Mouse (Mus musculus): ENCODE measurements around the gene Ttll7. TPM values are rescaled to one million over a fixed set of nuclear protein-coding genes. Genes with fewer than 3 reads are reported as not detected.

Gene Ttll7
- polyA plus RNA-seq (2012; fragmentation: generic; extraction: Trizol): 5.2 TPM

DNA sequence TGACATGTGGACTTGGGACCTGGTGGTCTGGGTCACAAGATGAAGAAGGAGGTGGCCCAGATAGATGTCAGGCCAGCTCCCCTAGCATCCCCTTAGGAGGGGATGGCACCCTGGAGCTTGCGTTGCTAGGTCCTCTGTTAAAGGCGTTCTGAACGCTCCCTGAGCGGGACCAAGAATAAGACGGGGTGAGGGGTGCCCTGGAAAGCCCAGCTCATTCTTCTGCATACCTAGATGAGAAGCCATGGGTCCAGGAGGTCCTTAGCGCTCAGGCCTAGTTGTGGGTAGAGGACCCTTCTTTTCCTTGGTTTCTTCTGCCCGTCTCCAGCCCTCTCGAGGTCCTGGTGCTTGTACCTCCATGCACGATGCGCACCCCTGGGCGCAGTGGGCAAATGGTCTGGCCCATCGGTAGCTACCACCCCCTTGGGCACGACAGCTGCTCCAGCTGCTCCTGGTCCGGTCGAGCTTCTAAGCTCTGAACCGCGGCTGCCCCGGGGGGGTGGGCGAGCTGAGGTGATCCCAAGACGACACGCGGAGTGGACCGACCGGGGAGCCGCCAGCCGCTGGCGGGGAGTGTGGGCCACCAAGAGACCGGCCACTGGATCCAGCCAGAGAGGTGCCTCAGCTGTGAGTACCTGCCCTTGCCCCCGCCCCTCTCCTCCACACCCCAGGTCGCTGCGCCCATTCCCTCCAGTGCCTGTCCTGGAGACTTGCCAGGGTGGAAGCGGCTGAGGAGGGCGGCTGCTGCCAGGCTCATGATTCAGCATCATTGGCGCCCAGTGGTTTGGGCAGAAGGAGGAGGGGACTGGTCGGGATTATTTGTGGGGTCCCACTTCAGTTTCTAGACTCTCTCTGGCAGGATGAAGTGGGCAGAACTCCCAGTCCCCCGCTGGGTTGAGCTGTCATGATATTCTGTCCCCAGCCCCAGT, at the start of gene Ttll7:
Gene Ttll7, plus strand, starts transcription at position 402 of the 926 bp plus-strand sequence.
- Histone ChIP-seq H3K36me3 (ENCODE audit: control insufficient read depth, insufficient read depth) (no peaks in the 10 kb centered on the region), H3K4me2 (ENCODE audit: low read depth) (peak within 1 kb of the TSS; percentile 80), H3ac (ENCODE audit: control insufficient read depth, insufficient read length) (peak within 1 kb of the TSS; percentile 32), H3K79me2 (ENCODE audit: control insufficient read depth, insufficient read depth) (no peaks in the 10 kb centered on the region), H3K4me3 (peak within 1 kb of the TSS; percentile 56), H3K27me3 (ENCODE audit: control insufficient read depth, insufficient read depth, insufficient read length) (no peaks in the 10 kb centered on the region)
- TF ChIP-seq POLR2A (IDR thresholded peaks at IDR 0.05; ENCODE audit: insufficient read length, low read depth): peak; percentile 68
- TF ChIP-seq MYOD1 (IDR thresholded peaks at IDR 0.05; ENCODE audit: control insufficient read depth in 1 of 3, insufficient read length in 2 of 3, low read depth in 2 of 3): peak in 2 of 3 experiments; percentile 97 to 98
- no peak for TF ChIP-seq CEBPB (IDR thresholded peaks at IDR 0.05; ENCODE audit: insufficient read depth, poor library complexity, severe bottlenecking)
- TF ChIP-seq E2F4 (IDR thresholded peaks at IDR 0.05; ENCODE audit: insufficient read depth): no peak
- TF ChIP-seq REST (IDR thresholded peaks at IDR 0.05; ENCODE audit: insufficient read depth, insufficient read length): no peak
- peak; percentile 59 for TF ChIP-seq POLR2AphosphoS2 (IDR thresholded peaks at IDR 0.05; ENCODE audit: insufficient read length, low read depth)
- TF ChIP-seq TCF3 (IDR thresholded peaks at IDR 0.05; ENCODE audit: insufficient read length, low read depth): peak; percentile 79
- TF ChIP-seq MYOG (IDR thresholded peaks at IDR 0.05; ENCODE audit: control insufficient read depth in 1 of 3, insufficient read depth in 1 of 3, insufficient read length in 2 of 3, low read depth in 2 of 3): peak; percentile 88 to 98 (median 97)
- peak; percentile 23 for TF ChIP-seq TCF12 (IDR thresholded peaks at IDR 0.05; ENCODE audit: insufficient read depth, poor library complexity, severe bottlenecking)
- TF ChIP-seq USF1 (IDR thresholded peaks at IDR 0.05; ENCODE audit: low read depth): no peak
- no peak for TF ChIP-seq SRF (IDR thresholded peaks at IDR 0.05; ENCODE audit: control insufficient read depth, insufficient read length, low read depth)
- TF ChIP-seq MAX (IDR thresholded peaks at IDR 0.05; ENCODE audit: low read depth): no peak

DNA sequence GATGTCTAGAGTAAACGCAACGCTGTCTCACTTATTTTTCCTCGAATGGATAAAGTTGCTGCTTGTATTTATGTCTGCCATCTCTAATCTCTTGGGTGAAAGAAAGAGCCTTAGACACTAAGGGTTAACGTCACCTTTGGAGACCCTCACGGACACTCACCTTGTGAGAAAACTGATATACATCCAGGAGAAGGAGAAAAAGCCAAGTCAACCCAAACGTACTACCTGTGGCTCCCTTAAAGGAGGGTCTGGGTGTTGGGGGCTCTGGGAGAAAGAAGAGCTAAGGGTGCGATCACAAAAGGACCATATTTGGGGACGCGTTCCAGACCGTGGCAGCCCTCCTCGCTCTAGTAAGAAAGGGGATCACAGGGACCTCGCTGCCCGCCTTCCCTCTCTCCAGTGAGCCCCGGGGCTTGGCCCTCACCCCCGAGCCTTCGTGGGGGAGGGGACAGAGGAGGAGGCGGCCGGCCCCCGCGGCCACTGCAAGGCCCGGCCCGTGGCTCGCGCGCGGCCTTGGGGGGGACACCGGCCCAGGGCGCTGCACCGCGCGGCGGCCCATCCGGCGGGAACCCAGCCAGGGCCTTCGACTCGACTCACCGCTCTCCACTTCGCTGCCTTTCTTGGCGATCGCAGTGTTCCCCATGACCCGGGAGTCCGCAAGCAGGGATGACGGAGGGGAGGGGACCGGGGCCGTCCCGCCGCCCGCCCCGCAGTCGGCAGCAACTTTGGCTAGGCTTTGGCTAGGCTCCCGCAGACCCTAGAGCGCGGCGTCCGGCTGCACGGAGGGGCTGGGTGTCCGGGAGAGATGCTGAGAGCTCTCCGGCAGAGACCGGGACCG, 39.9 kb upstream of the Ttll7 start:
- H3K27me3 ChIP-seq (ENCODE audit: control insufficient read depth, insufficient read depth, insufficient read length): no peaks in the 10 kb centered on the region
- peaks cover 41% of the 10 kb centered on the region for H3K79me2 ChIP-seq (ENCODE audit: control insufficient read depth, insufficient read depth)
- peak overlapping the region; percentile 68 for H3ac ChIP-seq (ENCODE audit: control insufficient read depth, insufficient read length)
- H3K4me2 ChIP-seq (ENCODE audit: low read depth): peak overlapping the region; percentile 94
- peak; percentile 64 for TF ChIP-seq SRF (IDR thresholded peaks at IDR 0.05; ENCODE audit: control insufficient read depth, insufficient read length, low read depth)
- TF ChIP-seq MYOG (IDR thresholded peaks at IDR 0.05; ENCODE audit: control insufficient read depth in 1 of 3, insufficient read depth in 1 of 3, insufficient read length in 2 of 3, low read depth in 2 of 3): no peak
- TF ChIP-seq CEBPB (IDR thresholded peaks at IDR 0.05; ENCODE audit: insufficient read depth, poor library complexity, severe bottlenecking): no peak
- peak overlapping the region; percentile 81 for H3K4me3 ChIP-seq
- no peaks in the 10 kb centered on the region for H3K36me3 ChIP-seq (ENCODE audit: control insufficient read depth, insufficient read depth)

DNA sequence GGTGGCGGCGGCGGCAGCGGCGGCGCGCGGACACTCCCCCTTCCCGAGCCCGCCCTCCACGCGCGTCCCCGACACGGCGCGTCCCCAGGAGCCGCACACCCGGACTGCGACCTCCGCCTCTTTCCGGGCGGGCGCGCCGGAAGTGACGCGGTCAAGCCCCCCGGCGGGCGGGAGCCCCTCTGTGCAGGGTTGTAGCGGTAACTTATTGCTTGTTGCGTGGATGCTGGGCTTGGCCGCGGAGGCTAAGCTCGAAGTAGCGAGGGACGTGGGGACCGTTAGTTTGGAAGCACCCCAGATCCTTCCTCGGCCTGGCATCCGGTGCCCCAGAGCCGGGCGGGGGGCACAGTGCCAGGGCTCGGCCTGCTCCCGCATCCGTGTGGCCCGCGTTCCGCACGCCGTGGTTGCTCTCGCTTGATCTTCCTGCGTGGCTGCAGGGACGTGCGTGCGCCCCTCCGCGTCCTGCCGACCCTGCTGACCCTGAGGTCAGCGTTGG, 39.2 kb upstream of the Ttll7 start, which contains the start of gene Prkacb:
Gene Prkacb, minus strand, starts transcription at position 90 of the 493 bp plus-strand sequence.
- Histone ChIP-seq H3ac (ENCODE audit: control insufficient read depth, insufficient read length) (peak within 1 kb of the TSS; percentile 68), H3K36me3 (ENCODE audit: control insufficient read depth, insufficient read depth) (no peaks in the 10 kb centered on the region), H3K4me2 (ENCODE audit: low read depth) (peak within 1 kb of the TSS; percentile 94), H3K4me3 (peak within 1 kb of the TSS; percentile 81), H3K79me2 (ENCODE audit: control insufficient read depth, insufficient read depth) (peaks cover 34% of the 10 kb centered on the region), H3K27me3 (ENCODE audit: control insufficient read depth, insufficient read depth, insufficient read length) (no peaks in the 10 kb centered on the region)
- TF ChIP-seq TCF3 (IDR thresholded peaks at IDR 0.05; ENCODE audit: insufficient read length, low read depth) (no peak), CEBPB (IDR thresholded peaks at IDR 0.05; ENCODE audit: insufficient read depth, poor library complexity, severe bottlenecking) (no peak), POLR2AphosphoS2 (IDR thresholded peaks at IDR 0.05; ENCODE audit: insufficient read length, low read depth) (peak; percentile 11), MAX (IDR thresholded peaks at IDR 0.05; ENCODE audit: low read depth) (no peak), MYOG (IDR thresholded peaks at IDR 0.05; ENCODE audit: control insufficient read depth in 1 of 3, insufficient read depth in 1 of 3, insufficient read length in 2 of 3, low read depth in 2 of 3) (peak in 2 of 3 experiments; percentile 45 to 64), POLR2A (IDR thresholded peaks at IDR 0.05; ENCODE audit: insufficient read length, low read depth) (peak; percentile 68), USF1 (IDR thresholded peaks at IDR 0.05; ENCODE audit: low read depth) (no peak), MYOD1 (IDR thresholded peaks at IDR 0.05; ENCODE audit: control insufficient read depth in 1 of 3, insufficient read length in 2 of 3, low read depth in 2 of 3) (peak in 2 of 3 experiments; percentile 14 to 21), SRF (IDR thresholded peaks at IDR 0.05; ENCODE audit: control insufficient read depth, insufficient read length, low read depth) (peak; percentile 16), E2F4 (IDR thresholded peaks at IDR 0.05; ENCODE audit: insufficient read depth) (no peak)

DNA sequence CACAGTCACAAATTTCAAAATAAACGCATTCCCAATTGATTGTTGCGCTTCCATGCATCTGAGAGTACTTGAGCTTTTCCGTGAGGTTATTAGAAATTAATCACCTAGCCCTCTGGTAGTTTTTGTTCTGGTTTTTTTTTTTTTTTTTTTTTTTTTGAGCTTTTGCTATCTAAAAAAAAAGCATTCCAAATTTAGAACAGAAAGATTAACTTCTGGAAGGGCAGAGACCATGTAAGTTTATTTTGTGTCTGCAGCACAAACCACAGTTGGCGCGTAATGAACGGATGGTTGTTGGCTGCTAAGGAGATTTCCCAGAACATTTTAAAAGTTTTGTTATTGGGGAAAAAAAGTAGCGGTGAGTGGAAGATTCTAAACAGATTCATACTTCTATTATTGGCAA, 38.5 kb upstream of the Ttll7 start:
- Histone ChIP-seq H3K36me3 (ENCODE audit: control insufficient read depth, insufficient read depth) (no peaks in the 10 kb centered on the region), H3K79me2 (ENCODE audit: control insufficient read depth, insufficient read depth) (peaks cover 33% of the 10 kb centered on the region), H3ac (ENCODE audit: control insufficient read depth, insufficient read length) (peak overlapping the region; percentile 68), H3K4me2 (ENCODE audit: low read depth) (peak overlapping the region; percentile 91), H3K4me3 (peak overlapping the region; percentile 81), H3K27me3 (ENCODE audit: control insufficient read depth, insufficient read depth, insufficient read length) (no peaks in the 10 kb centered on the region)
- TF ChIP-seq MAX (IDR thresholded peaks at IDR 0.05; ENCODE audit: low read depth) (no peak), TCF3 (IDR thresholded peaks at IDR 0.05; ENCODE audit: insufficient read length, low read depth) (no peak), TCF12 (IDR thresholded peaks at IDR 0.05; ENCODE audit: insufficient read depth, poor library complexity, severe bottlenecking) (no peak), E2F4 (IDR thresholded peaks at IDR 0.05; ENCODE audit: insufficient read depth) (no peak), MYOD1 (IDR thresholded peaks at IDR 0.05; ENCODE audit: control insufficient read depth in 1 of 3, insufficient read length in 2 of 3, low read depth in 2 of 3) (no peak), SRF (IDR thresholded peaks at IDR 0.05; ENCODE audit: control insufficient read depth, insufficient read length, low read depth) (no peak), REST (IDR thresholded peaks at IDR 0.05; ENCODE audit: insufficient read depth, insufficient read length) (no peak), USF1 (IDR thresholded peaks at IDR 0.05; ENCODE audit: low read depth) (no peak)

Measured in myocyte (in vitro differentiated cells).